Mouse (Mus musculus) brain, embryonic 18.5 days (tissue): ENCODE measurements around the gene Slc13a4.

Source experiments
- DNase-seq: peaks from one replicate; pipeline ENCODE4 v3.0.0-alpha.2; 2012; ENCODE audit warnings: low read depth, low spot score

Slc13a4 gene

GRCm38 (mm10) chr6:35308037-35308436 lies at the start of gene Slc13a4:
Gene Slc13a4 (minus strand): TSS chr6:35308131.
- no peak for DNase-seq

GRCm38 (mm10) chr6:35355320-35355719 lies 47.4 kb upstream of the Slc13a4 start:
- DNase-seq, result no peak

- no peak for DNase-seq
These were observed 46.7 kb upstream of the Slc13a4 start for GRCm38 (mm10) chr6:35354622-35354998.

- no peak for DNase-seq
These were observed 46.1 kb upstream of the Slc13a4 start for GRCm38 (mm10) chr6:35353846-35354621.

- no peak for DNase-seq
These were observed 45.5 kb upstream of the Slc13a4 start for GRCm38 (mm10) chr6:35353416-35353815.

GRCm38 (mm10) chr6:35352867-35353266 lies 44.9 kb upstream of the Slc13a4 start:
- DNase-seq, result no peak

- DNase-seq, result no peak
These were observed 43.9 kb upstream of the Slc13a4 start for GRCm38 (mm10) chr6:35351826-35352225.

- no peak for DNase-seq
These were observed 41.9 kb upstream of the Slc13a4 start for GRCm38 (mm10) chr6:35349784-35350183.

- no peak for DNase-seq
These were observed 30.7 kb upstream of the Slc13a4 start for GRCm38 (mm10) chr6:35338640-35339039.

GRCm38 (mm10) chr6:35337836-35338235 lies 29.9 kb upstream of the Slc13a4 start:
- DNase-seq, result no peak

- no peak for DNase-seq
These were observed 27.5 kb upstream of the Slc13a4 start for GRCm38 (mm10) chr6:35335452-35335851.

- DNase-seq, result no peak
These were observed 26.3 kb upstream of the Slc13a4 start for GRCm38 (mm10) chr6:35334278-35334677.

GRCm38 (mm10) chr6:35333632-35334031 lies 25.7 kb upstream of the Slc13a4 start:
- DNase-seq, result no peak

GRCm38 (mm10) chr6:35330834-35331233 lies 22.9 kb upstream of the Slc13a4 start:
- DNase-seq, result no peak

GRCm38 (mm10) chr6:35329956-35330355 lies 22.0 kb upstream of the Slc13a4 start:
- DNase-seq, result no peak

GRCm38 (mm10) chr6:35326111-35326515 lies 18.2 kb upstream of the Slc13a4 start, which contains the start of gene Fam180a:
Gene Fam180a (minus strand): TSS chr6:35326141.
- DNase-seq, result no peak

GRCm38 (mm10) chr6:35324306-35324705 lies 16.4 kb upstream of the Slc13a4 start:
- DNase-seq, result no peak

GRCm38 (mm10) chr6:35323046-35323445 lies 15.1 kb upstream of the Slc13a4 start:
- DNase-seq, result no peak

GRCm38 (mm10) chr6:35321105-35321504 lies 13.2 kb upstream of the Slc13a4 start:
- DNase-seq, result no peak

GRCm38 (mm10) chr6:35319850-35320249 lies 11.9 kb upstream of the Slc13a4 start:
- DNase-seq, result no peak

GRCm38 (mm10) chr6:35313520-35313919 lies 5.6 kb upstream of the Slc13a4 start:
- DNase-seq, result no peak

- DNase-seq, result no peak
These were observed 1.5 kb upstream of the Slc13a4 start for GRCm38 (mm10) chr6:35309406-35309805.

GRCm38 (mm10) chr6:35307136-35307535 lies 795 bp downstream of the Slc13a4 start:
- no peak for DNase-seq
